Mouse (Mus musculus): Measurements from ENCODE around the gene Slf1.

- TF ChIP-seq CTCF (conservative IDR thresholded peaks at IDR 0.05; ENCODE audit: low read length) = no peak
- no peak for TF ChIP-seq NANOG (IDR thresholded peaks at IDR 0.05; ENCODE audit: borderline replicate concordance, low read length)
These were observed 7.0 kb downstream of the Slf1 start for GRCm38 (mm10) chr13:77128240-77128639.

Measured in E14TG2a.4 (cell line).